In genomic region chr10:75151311-75151710, GRCm38 (mm10) we compare ENCODE assay signal across 9 mouse cellular contexts.
A peak's percentile ranks its signal among the peaks of the same experiment; 100 is the strongest.
DNase-seq lines count a peak whose midpoint lies in the region; ATAC-seq and TF ChIP-seq lines count a peak whose summit lies in the region.
"Had no signal": no experiment of that assay in that cellular context is flagged by ENCODE, and none has a peak within 500 bp of the region (broad histone marks: within the 10 kb centered on the region; RNA-seq: fewer than 3 reads in every experiment).

No protein-coding gene starts in this region.

- no peaks in the 10 kb centered on the region for H3K27me3 ChIP-seq in forebrain, embryonic 16.5 days (replicated peaks; ENCODE audit: control insufficient read depth, insufficient read depth, low read length)
- no peaks in the 10 kb centered on the region for H3K27me3 ChIP-seq in neural tube, embryonic 15.5 days (replicated peaks)
- H3K27me3 ChIP-seq: limb, embryonic 15.5 days had no signal

- ATAC-seq in cerebellum, adult (ENCODE audit: insufficient number of reproducible peaks, low FRiP score, low TSS enrichment): peak; percentile 86
- ATAC-seq in forebrain, embryonic 16.5 days: peak; percentile 68
- peak; percentile 81 for ATAC-seq in neural tube, embryonic 15.5 days (ENCODE audit: low FRiP score)

- H3K4me3 ChIP-seq in ES-E14 (ENCODE audit: insufficient read depth in 1 of 2, low read depth in 1 of 2, low read length in 2 of 2, poor library complexity in 1 of 2, severe bottlenecking in 1 of 2): no peak overlapping the region
- no peak overlapping the region for H3K4me3 ChIP-seq in forebrain, embryonic 16.5 days (replicated peaks; ENCODE audit: low read length)
- no peak overlapping the region for H3K4me3 ChIP-seq in neural tube, embryonic 15.5 days (replicated peaks)
- H3K4me3 ChIP-seq: limb, embryonic 15.5 days had no signal

- DNase-seq in ES-E14 (ENCODE audit: low read depth, low spot score): peak; percentile 60
- peak; percentile 84 for DNase-seq in heart, postnatal 4 days
- DNase-seq in layer of hippocampus, adult 11-12 months (ENCODE audit: low spot score): peak; percentile 89
- peak; percentile 82 to 90 for DNase-seq in lung, adult 18-20 months
- peak; percentile 40 for DNase-seq in testis, postnatal 14 days (ENCODE audit: low spot score)

- H3K36me3 ChIP-seq in ES-E14 (ENCODE audit: control insufficient read depth, insufficient read depth, low read length, poor library complexity, severe bottlenecking): peaks cover 6% of the 10 kb centered on the region; the same call in 1 of the 2 replicates
- H3K36me3 ChIP-seq in forebrain, embryonic 16.5 days (ENCODE audit: control insufficient read depth, insufficient read depth): peaks cover 21% of the 10 kb centered on the region
- H3K36me3 ChIP-seq in neural tube, embryonic 15.5 days: peaks cover 65% of the 10 kb centered on the region

- in situ Hi-C loops in ES-E14 (cut with MboI; ENCODE audit: low sequenced_read_pairs in 2 of 2, unreplicated experiment in 2 of 2): loop anchor here (5.0 to 25.0 kb wide), 3 partner anchors 97 to 214 kb away; no protein-coding TSS in a partner anchor

- H3K27ac ChIP-seq in ES-E14 (ENCODE audit: insufficient read depth, low read depth, low read length, poor library complexity, severe bottlenecking): no peak overlapping the region
- no peak overlapping the region for H3K27ac ChIP-seq in forebrain, embryonic 16.5 days (ENCODE audit: low read length)
- no peak overlapping the region for H3K27ac ChIP-seq in neural tube, embryonic 15.5 days (replicated peaks)
- H3K27ac ChIP-seq: limb, embryonic 15.5 days had no signal

- no peaks in the 10 kb centered on the region for H3K4me1 ChIP-seq in ES-E14 (ENCODE audit: control insufficient read depth in 2 of 2, insufficient read depth in 2 of 2, low read length in 2 of 2, poor library complexity in 1 of 2)
- H3K4me1 ChIP-seq in forebrain, embryonic 16.5 days (replicated peaks; ENCODE audit: control insufficient read depth, insufficient read depth, low read length): no peaks in the 10 kb centered on the region
- peaks cover 4% of the 10 kb centered on the region for H3K4me1 ChIP-seq in neural tube, embryonic 15.5 days

- no peak overlapping the region for H3K9ac ChIP-seq in ES-E14 (ENCODE audit: insufficient read depth, low read depth, low read length, poor library complexity, severe bottlenecking)
- no peak overlapping the region for H3K9ac ChIP-seq in forebrain, embryonic 16.5 days (replicated peaks; ENCODE audit: low read depth, low read length)
- no peak overlapping the region for H3K9ac ChIP-seq in neural tube, embryonic 15.5 days (replicated peaks)
- H3K9ac ChIP-seq: limb, embryonic 15.5 days had no signal

- H3K4me2 ChIP-seq in forebrain, embryonic 16.5 days (ENCODE audit: low read length): no peak overlapping the region
- no peak overlapping the region for H3K4me2 ChIP-seq in neural tube, embryonic 15.5 days
- H3K4me2 ChIP-seq: limb, embryonic 15.5 days had no signal

- H3K9me3 ChIP-seq in ES-E14 (ENCODE audit: control insufficient read depth, insufficient read depth, low read depth, low read length): no peaks in the 10 kb centered on the region
- H3K9me3 ChIP-seq in forebrain, embryonic 16.5 days (ENCODE audit: control insufficient read depth, low read length): no peaks in the 10 kb centered on the region
- no peaks in the 10 kb centered on the region for H3K9me3 ChIP-seq in neural tube, embryonic 15.5 days (replicated peaks)
- H3K9me3 ChIP-seq: limb, embryonic 15.5 days had no signal

TF ChIP-seq in ES-E14, 5 proteins besides CTCF, POLR2A, EP300 and RAD21:
- TF ChIP-seq MAFK (IDR thresholded peaks at IDR 0.05; ENCODE audit: insufficient read depth, low read depth, low read length): no peak
- TF ChIP-seq HCFC1 (IDR thresholded peaks at IDR 0.05; ENCODE audit: borderline replicate concordance, insufficient read depth, low read length): no peak
- no peak for TF ChIP-seq ZNF384 (IDR thresholded peaks at IDR 0.05; ENCODE audit: low read depth, low read length)
- TF ChIP-seq CHD2 (IDR thresholded peaks at IDR 0.05; ENCODE audit: low read depth, low read length): no peak
- peak; percentile 98 for TF ChIP-seq ZC3H11A (IDR thresholded peaks at IDR 0.05; ENCODE audit: borderline replicate concordance, low read depth, low read length)
TF ChIP-seq in ES-E14: peak in this region for 1.
